Mouse (Mus musculus) regulatory T cell (primary cell): ENCODE results near the gene Gm13277.
"Not testable (repeated sequence)": the region's sequence is repeated elsewhere in the genome, so short reads cannot be mapped to it uniquely, and the experiment has no call there.

Experiments
- in situ Hi-C: fragments of 300-600 bp; cut with MboI, MseI; formaldehyde crosslinking; loops from one replicate; pipeline ENCODE4 v1.15.1; 2025; ENCODE audit warnings: high pct_unique_total_duplicates

Gene Gm13277

DNA sequence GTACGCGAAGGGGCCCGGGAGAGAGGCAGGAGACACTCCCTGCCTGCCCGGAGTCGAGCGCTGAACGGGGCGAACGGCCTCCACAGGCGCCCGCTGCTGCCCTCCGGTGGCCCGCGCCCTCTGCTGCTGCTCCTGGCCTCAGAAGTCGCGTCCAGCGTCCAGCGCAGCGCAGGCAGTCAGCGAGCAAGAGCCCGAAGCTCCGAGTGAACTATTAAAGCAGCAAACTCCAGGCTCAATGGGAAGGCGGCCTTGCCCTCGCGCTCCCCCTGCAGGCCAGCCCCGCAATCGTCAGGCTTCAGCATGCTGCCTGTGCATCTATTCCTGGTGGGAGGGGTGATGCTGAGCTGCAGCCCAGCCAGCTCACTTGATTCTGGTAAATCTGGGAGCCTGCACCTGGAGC, 3.0 kb upstream of the Gm13277 start, which contains the start of gene Gm13276:
TSS of gene Gm13276 (plus strand) at position 301 of the 400 bp plus-strand sequence.
- in situ Hi-C loops = not testable (repeated sequence)

DNA sequence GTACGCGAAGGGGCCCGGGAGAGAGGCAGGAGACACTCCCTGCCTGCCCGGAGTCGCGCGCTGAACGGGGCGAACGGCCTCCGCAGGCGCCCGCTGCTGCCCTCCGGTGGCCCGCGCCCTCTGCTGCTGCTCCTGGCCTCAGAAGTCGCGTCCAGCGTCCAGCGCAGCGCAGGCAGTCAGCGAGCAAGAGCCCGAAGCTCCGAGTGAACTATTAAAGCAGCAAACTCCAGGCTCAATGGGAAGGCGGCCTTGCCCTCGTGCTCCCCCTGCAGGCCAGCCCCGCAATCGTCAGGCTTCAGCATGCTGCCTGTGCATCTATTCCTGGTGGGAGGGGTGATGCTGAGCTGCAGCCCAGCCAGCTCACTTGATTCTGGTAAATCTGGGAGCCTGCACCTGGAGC, 2.8 kb downstream of the Gm13277 start, which contains the start of gene Gm13278:
TSS of gene Gm13278 (plus strand) at position 301 of the 400 bp plus-strand sequence.
- in situ Hi-C loops = not testable (repeated sequence)

DNA sequence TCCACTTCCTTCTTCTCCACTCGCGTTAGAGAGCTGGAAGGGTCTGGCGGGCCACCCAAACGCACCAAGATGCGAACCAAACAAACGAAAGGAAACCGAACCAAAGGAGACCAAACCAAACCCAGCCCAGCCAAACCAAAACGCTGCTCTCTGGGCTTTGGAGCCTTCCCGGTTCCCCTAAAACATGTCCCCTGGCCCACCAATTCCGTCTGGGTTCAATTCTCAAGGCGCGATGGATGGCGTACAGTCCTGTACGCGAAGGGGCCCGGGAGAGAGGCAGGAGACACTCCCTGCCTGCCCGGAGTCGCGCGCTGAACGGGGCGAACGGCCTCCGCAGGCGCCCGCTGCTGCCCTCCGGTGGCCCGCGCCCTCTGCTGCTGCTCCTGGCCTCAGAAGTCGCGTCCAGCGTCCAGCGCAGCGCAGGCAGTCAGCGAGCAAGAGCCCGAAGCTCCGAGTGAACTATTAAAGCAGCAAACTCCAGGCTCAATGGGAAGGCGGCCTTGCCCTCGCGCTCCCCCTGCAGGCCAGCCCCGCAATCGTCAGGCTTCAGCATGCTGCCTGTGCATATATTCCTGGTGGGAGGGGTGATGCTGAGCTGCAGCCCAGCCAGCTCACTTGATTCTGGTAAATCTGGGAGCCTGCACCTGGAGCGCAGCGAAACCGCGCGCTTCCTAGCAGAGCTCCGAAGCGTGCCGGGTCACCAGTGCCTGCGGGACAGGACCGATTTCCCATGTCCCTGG, 5.7 kb downstream of the Gm13277 start, which contains the start of gene Gm13275:
TSS of gene Gm13275 (plus strand) at position 552 of the 740 bp plus-strand sequence.
- in situ Hi-C loops = not testable (repeated sequence)

DNA sequence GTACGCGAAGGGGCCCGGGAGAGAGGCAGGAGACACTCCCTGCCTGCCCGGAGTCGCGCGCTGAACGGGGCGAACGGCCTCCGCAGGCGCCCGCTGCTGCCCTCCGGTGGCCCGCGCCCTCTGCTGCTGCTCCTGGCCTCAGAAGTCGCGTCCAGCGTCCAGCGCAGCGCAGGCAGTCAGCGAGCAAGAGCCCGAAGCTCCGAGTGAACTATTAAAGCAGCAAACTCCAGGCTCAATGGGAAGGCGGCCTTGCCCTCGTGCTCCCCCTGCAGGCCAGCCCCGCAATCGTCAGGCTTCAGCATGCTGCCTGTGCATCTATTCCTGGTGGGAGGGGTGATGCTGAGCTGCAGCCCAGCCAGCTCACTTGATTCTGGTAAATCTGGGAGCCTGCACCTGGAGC, 8.7 kb downstream of the Gm13277 start, which contains the start of gene Gm13279:
TSS of gene Gm13279 (plus strand) at position 301 of the 400 bp plus-strand sequence.
- in situ Hi-C loops = not testable (repeated sequence)

DNA sequence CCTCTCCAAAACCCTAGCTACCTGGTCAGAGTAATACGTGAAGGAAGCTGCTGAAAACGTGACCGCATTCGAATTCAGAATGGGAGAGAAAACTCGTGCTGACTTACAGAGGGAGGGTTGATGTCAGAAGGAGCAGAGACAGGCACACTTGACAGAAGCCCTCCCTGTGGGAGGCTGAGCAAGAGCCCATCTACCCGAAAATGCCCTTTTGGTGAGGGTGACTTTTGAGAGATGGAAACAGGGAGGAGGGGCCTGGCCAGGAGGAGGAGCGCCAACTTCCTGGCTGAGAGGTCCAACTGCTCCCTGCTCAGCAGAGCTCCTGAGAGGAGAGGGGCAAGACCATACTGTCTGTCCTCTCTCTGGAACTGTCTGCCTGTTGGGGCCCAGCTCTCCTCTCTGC, 10.9 kb downstream of the Gm13277 start, which contains the start of gene Gm13285:
TSS of gene Gm13285 (plus strand) at position 301 of the 400 bp plus-strand sequence.
- in situ Hi-C loops = not testable (repeated sequence)

DNA sequence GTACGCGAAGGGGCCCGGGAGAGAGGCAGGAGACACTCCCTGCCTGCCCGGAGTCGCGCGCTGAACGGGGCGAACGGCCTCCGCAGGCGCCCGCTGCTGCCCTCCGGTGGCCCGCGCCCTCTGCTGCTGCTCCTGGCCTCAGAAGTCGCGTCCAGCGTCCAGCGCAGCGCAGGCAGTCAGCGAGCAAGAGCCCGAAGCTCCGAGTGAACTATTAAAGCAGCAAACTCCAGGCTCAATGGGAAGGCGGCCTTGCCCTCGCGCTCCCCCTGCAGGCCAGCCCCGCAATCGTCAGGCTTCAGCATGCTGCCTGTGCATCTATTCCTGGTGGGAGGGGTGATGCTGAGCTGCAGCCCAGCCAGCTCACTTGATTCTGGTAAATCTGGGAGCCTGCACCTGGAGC, 14.5 kb downstream of the Gm13277 start, which contains the start of gene Gm13287:
TSS of gene Gm13287 (plus strand) at position 301 of the 400 bp plus-strand sequence.
- in situ Hi-C loops = not testable (repeated sequence)

DNA sequence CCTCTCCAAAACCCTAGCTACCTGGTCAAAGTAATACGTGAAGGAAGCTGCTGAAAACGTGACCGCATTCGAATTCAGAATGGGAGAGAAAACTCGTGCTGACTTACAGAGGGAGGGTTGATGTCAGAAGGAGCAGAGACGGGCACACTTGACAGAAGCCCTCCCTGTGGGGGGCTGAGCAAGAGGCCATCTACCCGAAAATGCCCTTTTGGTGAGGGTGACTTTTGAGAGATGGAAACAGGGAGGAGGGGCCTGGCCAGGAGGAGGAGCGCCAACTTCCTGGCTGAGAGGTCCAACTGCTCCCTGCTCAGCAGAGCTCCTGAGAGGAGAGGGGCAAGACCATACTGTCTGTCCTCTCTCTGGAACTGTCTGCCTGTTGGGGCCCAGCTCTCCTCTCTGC, 16.8 kb downstream of the Gm13277 start, which contains the start of gene Gm13288:
TSS of gene Gm13288 (plus strand) at position 301 of the 400 bp plus-strand sequence.
- in situ Hi-C loops = not testable (repeated sequence)

DNA sequence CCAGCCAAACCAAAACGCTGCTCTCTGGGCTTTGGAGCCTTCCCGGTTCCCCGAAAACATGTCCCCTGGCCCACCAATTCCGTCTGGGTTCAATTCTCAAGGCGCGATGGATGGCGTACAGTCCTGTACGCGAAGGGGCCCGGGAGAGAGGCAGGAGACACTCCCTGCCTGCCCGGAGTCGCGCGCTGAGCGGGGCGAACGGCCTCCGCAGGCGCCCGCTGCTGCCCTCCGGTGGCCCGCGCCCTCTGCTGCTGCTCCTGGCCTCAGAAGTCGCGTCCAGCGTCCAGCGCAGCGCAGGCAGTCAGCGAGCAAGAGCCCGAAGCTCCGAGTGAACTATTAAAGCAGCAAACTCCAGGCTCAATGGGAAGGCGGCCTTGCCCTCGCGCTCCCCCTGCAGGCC, 17.3 kb downstream of the Gm13277 start:
- in situ Hi-C loops = not testable (repeated sequence)

DNA sequence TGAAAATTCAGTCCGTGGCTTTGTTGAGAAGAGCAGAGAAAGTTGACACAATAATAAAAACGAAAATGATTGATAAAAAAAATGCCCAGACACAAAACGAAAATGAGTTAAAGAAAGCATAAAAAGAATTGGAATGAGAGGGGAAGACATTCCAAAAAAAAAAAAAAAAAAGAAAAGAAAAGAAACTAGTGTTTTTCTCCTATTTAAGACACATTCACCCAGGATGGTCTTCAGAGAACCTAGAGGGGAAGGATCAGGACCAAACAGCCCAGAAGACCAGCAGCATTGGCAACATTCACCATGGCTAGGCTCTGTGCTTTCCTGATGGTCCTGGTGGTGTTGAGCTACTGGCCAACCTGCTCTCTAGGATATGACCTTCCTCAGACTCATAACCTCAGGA, 27.5 kb downstream of the Gm13277 start, which contains the start of gene Ifna7:
TSS of gene Ifna7 (plus strand) at position 301 of the 400 bp plus-strand sequence.
- in situ Hi-C loops = no loop called here

DNA sequence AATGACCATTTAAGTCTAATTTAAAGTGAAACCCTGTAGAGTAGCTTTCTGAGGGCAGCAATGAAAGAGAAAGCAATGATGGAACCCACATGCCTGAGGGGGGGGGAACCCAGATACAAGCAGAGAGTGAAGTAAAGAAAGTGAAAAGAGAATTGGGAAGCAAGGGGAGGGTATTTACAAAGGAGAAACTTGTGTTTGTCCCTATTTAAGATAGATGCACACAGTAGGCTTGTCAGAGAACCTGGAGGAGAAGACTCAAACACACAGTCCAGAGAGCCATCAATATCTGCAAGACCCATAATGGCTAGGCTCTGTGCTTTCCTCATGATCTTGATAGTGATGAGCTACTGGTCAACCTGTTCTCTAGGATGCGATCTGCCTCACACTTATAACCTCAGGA, 31.2 kb downstream of the Gm13277 start, which contains the start of gene Ifna11:
TSS of gene Ifna11 (plus strand) at position 301 of the 400 bp plus-strand sequence.
- in situ Hi-C loops = no loop called here

DNA sequence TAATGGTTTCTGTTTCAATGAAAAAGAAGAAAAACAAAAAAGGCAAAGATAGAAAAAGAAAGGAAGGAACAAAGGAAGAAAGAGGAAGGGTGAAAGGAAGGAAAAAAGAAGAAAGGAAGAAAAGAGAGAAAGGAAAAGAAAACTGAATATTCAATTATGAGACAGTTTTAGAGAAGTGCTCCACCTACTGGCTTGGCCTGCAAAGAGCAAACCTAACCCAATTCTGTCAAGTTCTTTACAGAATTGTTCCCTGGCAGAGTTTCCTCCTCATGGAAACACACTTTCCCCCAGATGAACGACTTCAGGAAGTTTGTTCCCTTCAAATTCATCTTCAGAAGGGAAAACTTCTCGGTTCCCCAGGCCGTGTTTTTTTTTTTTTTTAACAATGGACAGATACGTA, 34.6 kb downstream of the Gm13277 start:
- in situ Hi-C loops = no loop called here

DNA sequence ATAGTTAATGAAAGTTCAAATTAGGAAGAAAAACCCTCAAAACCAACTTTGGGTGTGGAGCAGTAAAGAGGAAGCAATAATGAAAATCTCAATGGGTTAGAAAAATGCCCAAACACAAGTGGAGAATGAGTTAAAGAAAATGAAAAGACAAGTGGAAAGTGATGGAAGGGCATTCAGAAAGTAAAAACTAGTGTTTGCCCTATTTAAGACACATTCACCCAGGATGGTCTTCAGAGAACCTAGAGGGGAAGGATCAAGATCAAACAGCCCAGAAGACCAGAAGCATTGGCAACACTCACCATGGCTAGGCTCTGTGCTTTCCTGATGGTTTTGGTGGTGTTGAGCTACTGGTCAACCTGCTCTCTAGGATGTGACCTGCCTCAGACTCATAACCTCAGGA, 38.7 kb downstream of the Gm13277 start, which contains the start of gene Ifna6:
TSS of gene Ifna6 (plus strand) at position 301 of the 400 bp plus-strand sequence.
- in situ Hi-C loops = not testable (repeated sequence)

DNA sequence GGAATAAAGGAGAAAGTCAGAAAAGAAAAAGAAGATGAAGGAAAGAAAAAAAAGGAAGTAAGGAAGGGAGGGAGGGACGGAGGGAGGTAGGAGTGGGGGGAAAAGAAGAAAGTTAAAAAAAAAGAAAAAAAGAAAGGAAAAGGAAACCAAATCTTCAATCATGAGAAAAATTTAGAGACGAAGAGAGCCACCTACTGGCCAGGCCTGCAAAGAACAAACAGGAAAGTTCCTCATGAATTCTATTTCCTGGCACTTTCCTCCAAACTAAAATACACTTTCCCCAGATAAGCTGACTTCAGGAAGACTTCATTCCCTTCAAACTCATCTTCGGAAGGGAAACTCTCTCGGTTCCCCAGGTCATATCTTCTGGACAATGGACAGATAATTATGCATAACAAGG, 42.1 kb downstream of the Gm13277 start:
- in situ Hi-C loops = no loop called here

DNA sequence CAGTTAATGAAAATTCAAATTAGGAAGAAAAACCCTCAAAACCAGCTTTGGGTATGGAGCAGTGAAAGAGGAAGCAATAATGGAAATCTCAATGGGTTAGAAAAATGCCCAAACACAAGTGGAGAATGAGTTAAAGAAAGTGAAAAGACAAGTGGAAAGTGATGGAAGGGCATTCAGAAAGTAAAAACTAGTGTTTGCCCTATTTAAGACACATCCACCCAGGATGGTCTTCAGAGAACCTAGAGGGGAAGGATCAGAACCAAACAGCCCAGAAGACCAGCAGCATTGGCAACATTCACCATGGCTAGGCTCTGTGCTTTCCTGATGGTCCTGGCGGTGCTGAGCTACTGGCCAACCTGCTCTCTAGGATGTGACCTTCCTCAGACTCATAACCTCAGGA, 46.8 kb downstream of the Gm13277 start, which contains the start of gene Ifna5:
TSS of gene Ifna5 (plus strand) at position 301 of the 400 bp plus-strand sequence.
- in situ Hi-C loops = not testable (repeated sequence)
